Mouse (Mus musculus): Measurements from ENCODE around the gene Alkbh5. TPM values are rescaled to one million over a fixed set of nuclear protein-coding genes. Genes with fewer than 3 reads are reported as not detected.
A peak's percentile ranks its signal among the peaks of the same experiment; 100 is the strongest.
"Not testable (repeated sequence)": the region's sequence is repeated elsewhere in the genome, so short reads cannot be mapped to it uniquely, and the experiment has no call there.

Alkbh5 gene
- polyA plus RNA-seq, 1 experiment: 30.4 TPM

GRCm38 (mm10) chr11:60537468-60538347 lies 1.5 kb downstream of the Alkbh5 start:
- H3K27ac ChIP-seq (replicated peaks; ENCODE audit: low read depth, low read length): peak overlapping the region; percentile 99
- peaks cover 9% of the 10 kb centered on the region for H3K4me1 ChIP-seq (ENCODE audit: control insufficient read depth, insufficient read depth, insufficient read length, low read length)
- peak overlapping the region; percentile 95 for H3K4me3 ChIP-seq (ENCODE audit: insufficient read depth, low read depth, low read length)

DNA sequence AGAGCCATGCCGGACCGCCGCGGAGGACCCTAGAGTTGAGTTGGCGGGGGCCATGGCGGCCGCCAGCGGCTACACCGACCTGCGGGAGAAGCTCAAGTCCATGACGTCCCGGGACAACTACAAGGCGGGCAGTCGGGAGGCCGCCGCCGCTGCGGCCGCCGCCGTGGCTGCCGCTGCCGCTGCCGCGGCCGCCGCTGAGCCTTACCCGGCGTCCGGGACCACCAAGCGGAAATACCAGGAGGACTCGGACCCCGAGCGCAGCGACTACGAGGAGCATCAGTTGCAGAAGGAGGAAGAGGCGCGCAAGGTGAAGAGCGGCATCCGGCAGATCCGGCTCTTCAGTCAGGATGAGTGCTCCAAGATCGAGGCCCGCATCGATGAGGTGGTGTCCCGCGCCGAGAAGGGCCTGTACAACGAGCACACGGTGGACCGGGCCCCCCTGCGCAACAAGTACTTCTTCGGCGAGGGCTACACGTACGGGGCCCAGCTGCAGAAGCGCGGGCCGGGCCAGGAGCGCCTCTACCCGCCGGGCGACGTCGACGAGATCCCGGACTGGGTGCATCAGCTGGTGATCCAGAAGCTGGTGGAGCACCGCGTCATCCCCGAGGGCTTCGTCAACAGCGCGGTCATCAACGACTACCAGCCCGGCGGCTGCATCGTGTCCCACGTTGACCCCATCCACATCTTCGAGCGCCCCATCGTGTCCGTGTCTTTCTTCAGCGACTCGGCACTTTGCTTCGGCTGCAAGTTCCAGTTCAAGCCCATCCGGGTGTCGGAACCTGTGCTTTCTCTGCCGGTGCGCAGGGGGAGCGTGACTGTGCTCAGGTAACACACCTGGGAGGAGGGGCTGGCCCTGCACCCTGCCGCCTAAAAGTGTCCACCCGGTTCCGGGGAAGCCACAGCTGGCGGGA lies 2.4 kb downstream of the Alkbh5 start:
- peak overlapping the region; percentile 95 for H3K4me3 ChIP-seq (ENCODE audit: insufficient read depth, low read depth, low read length)
- H3K4me1 ChIP-seq (ENCODE audit: control insufficient read depth, insufficient read depth, insufficient read length, low read length): peaks cover 11% of the 10 kb centered on the region
- peak overlapping the region; percentile 85 for H3K27ac ChIP-seq (replicated peaks; ENCODE audit: low read depth, low read length)

- peaks cover 11% of the 10 kb centered on the region for H3K4me1 ChIP-seq (ENCODE audit: control insufficient read depth, insufficient read depth, insufficient read length, low read length)
- no peak overlapping the region for H3K27ac ChIP-seq (replicated peaks; ENCODE audit: low read depth, low read length)
- H3K4me3 ChIP-seq (ENCODE audit: insufficient read depth, low read depth, low read length): peak overlapping the region; percentile 95
Observed at GRCm38 (mm10) chr11:60539540-60539939, 3.4 kb downstream of the Alkbh5 start.

- Histone ChIP-seq H3K4me1 (ENCODE audit: control insufficient read depth, insufficient read depth, insufficient read length, low read length) (peaks cover 11% of the 10 kb centered on the region), H3K4me3 (ENCODE audit: insufficient read depth, low read depth, low read length) (peak overlapping the region; percentile 41), H3K27ac (replicated peaks; ENCODE audit: low read depth, low read length) (peak overlapping the region; percentile 44)
Observed at GRCm38 (mm10) chr11:60540002-60540610, 3.9 kb downstream of the Alkbh5 start.

- H3K4me1 ChIP-seq (ENCODE audit: control insufficient read depth, insufficient read depth, insufficient read length, low read length): peaks cover 11% of the 10 kb centered on the region
- no peak overlapping the region for H3K27ac ChIP-seq (replicated peaks; ENCODE audit: low read depth, low read length)
- peak overlapping the region; percentile 41 for H3K4me3 ChIP-seq (ENCODE audit: insufficient read depth, low read depth, low read length)
Observed at GRCm38 (mm10) chr11:60540761-60541160, 4.6 kb downstream of the Alkbh5 start.

GRCm38 (mm10) chr11:60541831-60542230 lies 5.7 kb downstream of the Alkbh5 start:
- H3K4me3 ChIP-seq (ENCODE audit: insufficient read depth, low read depth, low read length): no peak overlapping the region
- peaks cover 5% of the 10 kb centered on the region; the same call in 1 of the 2 replicates for H3K4me1 ChIP-seq (ENCODE audit: control insufficient read depth, insufficient read depth, insufficient read length, low read length)
- no peak overlapping the region for H3K27ac ChIP-seq (replicated peaks; ENCODE audit: low read depth, low read length)

GRCm38 (mm10) chr11:60543211-60543610 lies 7.0 kb downstream of the Alkbh5 start:
- not testable (repeated sequence) for H3K4me3 ChIP-seq (ENCODE audit: insufficient read depth, low read depth, low read length); H3K4me1 ChIP-seq (ENCODE audit: control insufficient read depth, insufficient read depth, insufficient read length, low read length); H3K27ac ChIP-seq (replicated peaks; ENCODE audit: low read depth, low read length)

DNA sequence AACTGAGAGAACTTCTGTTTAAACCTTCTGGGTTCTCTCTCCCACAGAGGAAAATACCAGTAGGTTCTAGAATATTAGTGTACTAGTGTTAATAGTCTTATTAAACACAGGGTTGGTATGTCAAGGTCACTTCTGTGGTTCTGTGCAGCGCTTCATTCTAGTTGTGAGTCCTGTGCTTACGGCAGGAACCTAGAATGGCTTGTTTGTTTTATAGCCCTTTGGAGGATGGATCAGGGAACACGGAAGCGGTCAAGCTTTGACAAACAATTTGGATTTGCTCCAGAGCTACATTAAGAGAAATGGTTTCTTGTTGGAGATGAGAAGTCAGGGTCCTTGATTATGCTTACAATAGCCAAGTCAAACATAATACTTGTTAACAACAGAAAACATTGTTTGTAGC lies 9.3 kb downstream of the Alkbh5 start:
- peaks cover 3% of the 10 kb centered on the region; the same call in 1 of the 2 replicates for H3K4me1 ChIP-seq (ENCODE audit: control insufficient read depth, insufficient read depth, insufficient read length, low read length)
- H3K4me3 ChIP-seq (ENCODE audit: insufficient read depth, low read depth, low read length): no peak overlapping the region
- H3K27ac ChIP-seq (replicated peaks; ENCODE audit: low read depth, low read length): no peak overlapping the region

GRCm38 (mm10) chr11:60548112-60548511 lies 11.9 kb downstream of the Alkbh5 start:
- H3K27ac ChIP-seq (replicated peaks; ENCODE audit: low read depth, low read length): no peak overlapping the region
- H3K4me1 ChIP-seq (ENCODE audit: control insufficient read depth, insufficient read depth, insufficient read length, low read length): peaks cover 3% of the 10 kb centered on the region; the same call in 1 of the 2 replicates
- H3K4me3 ChIP-seq (ENCODE audit: insufficient read depth, low read depth, low read length): no peak overlapping the region

- H3K27ac ChIP-seq (replicated peaks; ENCODE audit: low read depth, low read length): no peak overlapping the region
- no peak overlapping the region for H3K4me3 ChIP-seq (ENCODE audit: insufficient read depth, low read depth, low read length)
- H3K4me1 ChIP-seq (ENCODE audit: control insufficient read depth, insufficient read depth, insufficient read length, low read length): no peaks in the 10 kb centered on the region
Observed at GRCm38 (mm10) chr11:60553091-60553490, 16.9 kb downstream of the Alkbh5 start.

DNA sequence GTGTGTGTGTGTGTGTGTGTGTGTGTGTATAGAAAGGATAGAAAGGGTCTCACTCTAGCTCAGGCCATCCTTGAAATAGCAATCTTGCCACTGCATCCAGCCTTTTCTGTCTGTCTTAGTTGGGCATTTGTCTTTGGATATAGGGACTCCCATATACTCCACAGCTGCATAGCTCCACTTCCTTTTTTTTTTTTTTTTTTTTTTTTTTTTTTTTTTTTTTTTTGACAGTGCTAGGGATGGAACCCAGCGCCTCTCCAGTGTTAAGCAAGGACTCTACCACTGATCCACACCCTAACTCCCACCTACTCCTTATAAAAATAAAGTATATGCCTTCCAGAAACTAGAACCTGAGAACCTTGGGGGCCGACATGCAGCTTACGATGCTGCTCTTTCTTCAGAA lies 21.5 kb downstream of the Alkbh5 start:
- Histone ChIP-seq H3K4me1 (ENCODE audit: control insufficient read depth, insufficient read depth, insufficient read length, low read length) (no peaks in the 10 kb centered on the region), H3K27ac (replicated peaks; ENCODE audit: low read depth, low read length) (no peak overlapping the region), H3K4me3 (ENCODE audit: insufficient read depth, low read depth, low read length) (no peak overlapping the region)

DNA sequence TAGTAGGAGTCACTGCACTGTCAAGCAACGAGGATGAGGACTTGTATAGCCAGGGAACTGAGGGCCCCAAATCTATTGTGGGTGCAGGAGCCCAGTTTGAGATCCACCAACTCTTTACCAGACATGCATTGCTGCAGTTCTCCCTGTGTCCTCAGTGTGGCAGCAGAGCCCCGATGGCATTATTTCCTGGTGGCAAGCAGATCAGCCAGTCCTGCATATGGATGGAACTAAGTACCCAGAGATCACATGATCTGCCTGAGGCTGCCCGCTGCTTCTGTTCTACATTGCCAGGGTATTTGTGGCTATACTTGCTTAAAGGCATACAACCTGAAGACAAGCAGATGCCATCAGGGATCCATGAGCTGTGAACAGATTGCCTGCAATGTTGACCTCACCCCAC lies 23.2 kb downstream of the Alkbh5 start:
- no peak overlapping the region for H3K27ac ChIP-seq (replicated peaks; ENCODE audit: low read depth, low read length)
- H3K4me3 ChIP-seq (ENCODE audit: insufficient read depth, low read depth, low read length): no peak overlapping the region
- no peaks in the 10 kb centered on the region for H3K4me1 ChIP-seq (ENCODE audit: control insufficient read depth, insufficient read depth, insufficient read length, low read length)

DNA sequence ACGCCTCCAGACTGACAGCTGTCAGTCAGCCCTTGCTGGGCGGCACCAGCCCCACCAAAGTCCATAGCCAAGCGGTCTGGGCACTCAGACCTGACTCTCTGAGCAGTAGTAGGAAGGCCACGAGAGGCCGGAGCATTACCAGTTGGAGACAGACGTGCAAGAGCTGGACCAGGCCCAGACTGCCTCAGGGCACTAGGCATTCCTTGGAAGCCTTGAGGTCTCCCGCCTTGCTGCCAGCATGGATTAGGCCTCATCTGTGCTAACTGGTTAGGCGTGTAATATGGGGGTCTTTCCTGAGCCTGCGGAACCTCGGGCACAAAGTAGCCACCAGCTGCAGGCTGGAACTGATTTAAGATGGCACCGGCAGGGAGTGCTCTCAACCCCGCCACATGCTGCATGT lies 37.8 kb downstream of the Alkbh5 start:
- not testable (repeated sequence) for H3K4me1 ChIP-seq (ENCODE audit: control insufficient read depth, insufficient read depth, insufficient read length, low read length); H3K27ac ChIP-seq (replicated peaks; ENCODE audit: low read depth, low read length); H3K4me3 ChIP-seq (ENCODE audit: insufficient read depth, low read depth, low read length)
